Mouse (Mus musculus): Measurements from ENCODE around the gene Il12rb2.

DNA sequence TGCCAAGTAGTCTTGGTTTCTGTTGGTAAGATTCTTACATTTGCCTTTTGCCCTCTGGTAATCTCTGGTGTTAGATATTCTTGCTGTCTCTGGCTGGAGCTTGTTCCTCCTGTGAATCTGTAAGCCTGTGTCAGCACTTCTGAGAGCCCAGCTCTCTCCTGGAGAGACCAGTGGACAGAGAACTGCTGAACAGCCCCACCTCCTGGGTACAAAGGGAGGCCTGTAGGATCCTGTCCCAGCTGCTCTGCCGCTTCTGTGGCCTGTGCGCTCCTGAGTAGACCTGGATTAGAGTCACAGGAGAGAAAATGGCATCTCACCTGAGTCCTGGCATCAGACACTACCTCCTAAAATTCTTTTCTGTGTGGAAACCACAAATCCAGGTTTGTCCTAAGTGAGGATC, 37.4 kb upstream of the Il12rb2 start:
- peak; percentile 24; the same call in 1 of the 2 replicates for TF ChIP-seq CTCF (IDR thresholded peaks at IDR 0.05; ENCODE audit: low read depth)
- no peak for TF ChIP-seq EP300 (optimal IDR thresholded peaks at IDR 0.05)
